Mouse (Mus musculus) spleen, adult 2 months (tissue): ENCODE measurements around the gene Ptger1. TPM values are rescaled to one million over a fixed set of nuclear protein-coding genes. Genes with fewer than 3 reads are reported as not detected.

ENCODE experiments used
- DNase-seq, 2 experiments: peaks; one replicate each; pipeline versions ENCODE4 v3.0.0 to v3.0.0-alpha.2; 2012 to 2021; ENCODE audit warnings: low spot score in 2 of 2, low read depth in 1 of 2
- H3K27ac ChIP-seq: fragments of 200-500 bp; 2 replicates; pipeline ENCODE4 v1.5.1; 2012; ENCODE audit warnings: low read length, inconsistent platforms; ENCODE audit not compliant: insufficient read depth
- H3K27me3 ChIP-seq: fragments of 200-500 bp; 2 replicates; pipeline ENCODE4 v1.6.1; 2012; ENCODE audit warnings: mild to moderate bottlenecking, moderate library complexity, low read length, inconsistent platforms; ENCODE audit not compliant: control insufficient read depth, insufficient read depth
- H3K36me3 ChIP-seq: fragments of 200-500 bp; 2 replicates; pipeline ENCODE4 v1.6.1; 2012; ENCODE audit warnings: mild to moderate bottlenecking, low read length, inconsistent platforms; ENCODE audit not compliant: control insufficient read depth, insufficient read depth
- H3K4me1 ChIP-seq: fragments of 200-500 bp; 2 replicates; pipeline ENCODE4 v1.6.1; 2011; ENCODE audit warnings: inconsistent platforms; ENCODE audit not compliant: control insufficient read depth, insufficient read depth, insufficient read length
- H3K4me3 ChIP-seq: fragments of 200-500 bp; 2 replicates; pipeline ENCODE4 v1.5.1; 2011; ENCODE audit warnings: mild to moderate bottlenecking, inconsistent platforms; ENCODE audit not compliant: insufficient read depth, insufficient read length; ENCODE audit errors: extremely low read depth
- CTCF ChIP-seq: fragments of 200-500 bp; IDR thresholded peaks from 2 replicates; pipeline ENCODE4 v1.5.1; 2011; ENCODE audit warnings: mild to moderate bottlenecking, inconsistent platforms; ENCODE audit not compliant: insufficient read depth, insufficient read length, insufficient replicate concordance; ENCODE audit errors: extremely low read depth
- POLR2A ChIP-seq: fragments of 200-500 bp; IDR thresholded peaks from 2 replicates; pipeline ENCODE4 v1.6.1; 2011; ENCODE audit warnings: low read depth, low read length, inconsistent platforms
- WGBS: fragments of 180-500 bp; shearing (Covaris S2); methylation state at CpG from one replicate; pipeline ENCODE4 v1.1.7; 2018; 5-methylcytosine and 5-hydroxymethylcytosine counted together
- polyA plus RNA-seq: library from polyadenylated mRNA; depleted of rRNA; stranded (reverse); fragments of >200 nt; gene quantifications from 2 replicates; pipeline ENCODE4 v1.2.3, GENCODE M21; 2012

The Ptger1 gene
- polyA plus RNA-seq, 1 experiment = 2.3 TPM

DNA sequence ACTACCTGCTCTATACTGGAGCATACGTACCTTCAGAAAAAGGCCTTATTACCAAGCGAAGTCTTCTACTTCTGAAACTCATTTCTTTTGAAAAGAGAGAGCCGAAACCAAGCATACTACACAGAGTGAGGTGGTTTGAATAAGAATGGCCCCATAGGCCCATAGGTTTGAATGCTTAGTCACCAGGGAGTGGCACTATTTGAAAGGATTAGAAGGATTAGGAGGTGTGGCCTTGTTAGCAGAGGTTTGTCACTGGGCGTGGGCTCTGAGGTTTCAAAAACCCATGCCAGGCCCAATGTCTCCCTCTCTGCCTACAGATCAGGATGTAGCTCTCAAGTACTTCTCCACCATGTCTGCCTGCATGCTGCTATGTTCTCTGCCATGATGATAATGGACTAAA is 18.4 kb upstream of the Ptger1 start:
- WGBS = 94% methylated on average over 4 of the region's 4 CpGs

DNA sequence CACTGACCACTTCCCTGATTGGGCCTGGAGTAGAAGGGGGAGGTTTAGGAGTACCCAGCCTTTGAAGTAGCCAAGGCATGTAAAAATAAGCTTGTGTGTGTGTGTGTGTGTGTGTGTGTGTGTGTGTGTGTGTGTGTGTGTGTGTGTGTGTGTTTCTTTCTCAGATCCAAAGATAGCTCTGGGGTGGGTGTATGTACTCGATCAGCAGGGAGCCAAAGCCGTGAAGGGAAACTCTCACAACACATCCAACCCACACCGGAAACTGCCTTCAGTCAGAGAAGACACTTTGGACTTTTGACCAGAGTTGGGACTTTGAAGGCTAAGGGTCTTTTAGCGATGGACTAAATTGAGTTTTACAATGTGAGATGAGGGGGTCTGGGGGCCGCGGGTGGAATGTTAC is 16.8 kb upstream of the Ptger1 start:
- WGBS = 95% methylated on average over 6 of the region's 6 CpGs
- Histone ChIP-seq H3K27me3 (no peaks in the 10 kb centered on the region; the same call in 1 of the 2 replicates), H3K27ac (no peak overlapping the region), H3K4me3 (no peak overlapping the region), H3K4me1 (peaks cover 9% of the 10 kb centered on the region), H3K36me3 (no peaks in the 10 kb centered on the region)
- TF ChIP-seq CTCF = no peak
- no peak for TF ChIP-seq POLR2A
- DNase-seq = no peak

More for the DNA sequence above, 18.4 kb upstream of the Ptger1 start:
- no peaks in the 10 kb centered on the region; the same call in 1 of the 2 replicates for H3K27me3 ChIP-seq
- H3K4me1 ChIP-seq = peaks cover under 1% of the 10 kb centered on the region; the same call in 1 of the 2 replicates
- TF ChIP-seq CTCF (no peak), POLR2A (no peak)
- no peak for DNase-seq
- no peak overlapping the region for H3K27ac ChIP-seq
- H3K4me3 ChIP-seq = no peak overlapping the region
- no peaks in the 10 kb centered on the region for H3K36me3 ChIP-seq

DNA sequence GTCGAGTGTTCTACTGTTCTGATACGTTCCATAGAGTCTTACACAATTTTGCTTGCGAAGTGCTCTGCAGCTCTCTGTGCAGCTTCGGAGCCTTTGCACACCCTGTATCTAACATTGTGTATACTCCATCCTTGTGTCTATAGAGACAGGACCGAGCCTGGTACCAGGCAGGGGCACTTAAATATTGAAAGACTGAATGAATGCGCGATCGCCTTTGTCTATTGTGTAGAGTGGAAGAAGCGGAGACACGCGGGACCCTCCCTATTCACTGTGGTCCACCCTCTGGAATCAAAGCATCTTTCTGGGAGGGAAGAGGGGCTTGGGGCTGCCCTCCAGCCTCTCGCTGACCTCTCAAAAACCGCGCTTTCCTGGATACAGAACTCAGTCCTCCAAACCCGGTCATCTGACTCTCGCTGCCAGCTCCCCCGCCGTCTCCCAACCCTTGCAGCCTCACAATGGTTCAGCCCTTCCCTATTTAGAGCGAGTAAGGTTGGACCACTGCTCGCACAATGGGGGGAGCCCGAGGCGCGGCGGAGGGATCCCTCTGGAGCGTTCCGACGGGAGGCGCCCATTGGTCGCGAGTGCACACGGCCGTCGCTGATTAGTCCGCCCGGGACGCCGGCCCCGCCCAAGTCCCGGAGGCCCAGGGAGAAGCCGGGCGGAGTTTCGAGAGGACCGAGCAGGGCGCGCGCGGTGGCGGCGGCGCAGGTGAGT is 14.3 kb upstream of the Ptger1 start, which contains the start of gene Gipc1:
TSS of gene Gipc1 (plus strand) at position 648 of the 714 bp plus-strand sequence.
- WGBS = 4% methylated on average over 48 of the region's 50 CpGs
- Histone ChIP-seq H3K36me3 (no peaks in the 10 kb centered on the region), H3K27me3 (no peaks in the 10 kb centered on the region; the same call in 1 of the 2 replicates), H3K4me3 (peak within 1 kb of the TSS; percentile 93), H3K27ac (peak within 1 kb of the TSS; percentile 66), H3K4me1 (peaks cover 15% of the 10 kb centered on the region)
- no peak for TF ChIP-seq CTCF
- TF ChIP-seq POLR2A = peak; percentile 55
- peak; percentile 92 to 94 for DNase-seq

DNA sequence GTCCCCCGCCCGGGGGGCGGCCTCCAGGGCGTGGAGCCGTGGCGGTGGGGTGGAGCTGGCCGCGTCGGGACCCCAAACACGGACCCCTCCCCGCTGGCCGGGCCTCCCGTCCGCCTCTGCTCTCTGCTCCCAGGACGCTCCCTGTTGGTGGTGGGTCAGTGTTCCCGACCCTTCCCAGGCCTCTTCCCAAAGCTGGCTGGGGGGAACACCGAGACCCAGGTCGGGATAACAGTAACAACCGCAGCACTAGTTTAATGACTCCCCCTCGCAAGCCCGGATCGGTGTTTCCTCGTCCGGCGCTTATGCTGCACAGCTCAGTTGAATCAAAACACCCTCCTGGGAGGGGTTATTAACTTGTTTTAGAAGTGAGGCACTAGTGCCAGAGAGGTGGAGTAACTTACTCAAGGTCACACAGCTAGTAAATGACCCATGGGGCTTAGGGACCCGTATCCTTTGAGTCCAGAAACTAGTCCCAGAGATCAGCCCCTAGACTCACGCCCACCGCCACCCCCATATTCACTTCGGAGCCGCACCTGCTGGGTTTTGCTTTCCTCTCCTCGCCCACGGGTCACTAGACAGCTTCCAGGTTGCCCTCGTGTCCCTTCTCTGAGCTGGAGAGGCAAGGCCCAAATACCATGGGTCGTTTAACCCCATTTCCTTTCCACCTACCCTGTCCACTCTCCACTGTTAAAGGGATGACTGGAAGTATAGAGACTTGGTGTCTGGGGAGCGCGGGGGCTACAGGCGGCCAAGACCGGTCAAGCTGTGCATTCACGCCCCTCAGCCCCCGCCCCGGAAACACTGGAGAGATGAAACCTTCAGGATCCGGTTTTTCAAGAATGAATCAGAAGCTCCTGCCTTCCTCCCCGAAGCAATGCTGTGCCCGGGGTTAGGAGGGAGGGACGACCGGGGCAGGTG is 13.5 kb upstream of the Ptger1 start:
- H3K27me3 ChIP-seq = no peaks in the 10 kb centered on the region; the same call in 1 of the 2 replicates
- DNase-seq = no peak
- H3K4me3 ChIP-seq = peak overlapping the region; percentile 93
- peaks cover 15% of the 10 kb centered on the region for H3K4me1 ChIP-seq
- WGBS = 1% methylated on average over 42 of the region's 46 CpGs
- H3K36me3 ChIP-seq = no peaks in the 10 kb centered on the region
- peak overlapping the region; percentile 66 for H3K27ac ChIP-seq
- no peak for TF ChIP-seq CTCF
- TF ChIP-seq POLR2A = no peak

DNA sequence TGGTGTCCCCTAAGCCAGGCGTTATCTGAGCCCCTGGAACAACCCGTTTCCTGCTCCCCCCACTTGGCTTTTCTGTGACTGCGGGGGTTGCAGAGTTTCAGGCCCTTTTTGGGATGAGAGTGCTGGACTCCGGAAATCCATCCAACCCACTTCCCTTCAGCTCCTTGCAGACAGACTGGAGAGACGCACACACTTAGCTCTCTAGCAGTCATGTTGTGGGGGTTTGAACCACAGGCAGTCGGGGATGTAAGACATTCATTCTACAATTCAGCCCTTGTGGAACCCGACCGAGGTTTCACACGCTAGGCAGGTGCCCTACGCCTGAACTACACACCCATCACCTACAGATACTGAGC is 12.8 kb upstream of the Ptger1 start:
- WGBS = 30% methylated on average over 10 of the region's 10 CpGs
- Histone ChIP-seq H3K27me3 (no peaks in the 10 kb centered on the region; the same call in 1 of the 2 replicates), H3K27ac (no peak overlapping the region), H3K4me3 (peak overlapping the region; percentile 6), H3K4me1 (peaks cover 15% of the 10 kb centered on the region), H3K36me3 (no peaks in the 10 kb centered on the region)
- no peak for TF ChIP-seq CTCF
- TF ChIP-seq POLR2A = no peak
- no peak for DNase-seq

DNA sequence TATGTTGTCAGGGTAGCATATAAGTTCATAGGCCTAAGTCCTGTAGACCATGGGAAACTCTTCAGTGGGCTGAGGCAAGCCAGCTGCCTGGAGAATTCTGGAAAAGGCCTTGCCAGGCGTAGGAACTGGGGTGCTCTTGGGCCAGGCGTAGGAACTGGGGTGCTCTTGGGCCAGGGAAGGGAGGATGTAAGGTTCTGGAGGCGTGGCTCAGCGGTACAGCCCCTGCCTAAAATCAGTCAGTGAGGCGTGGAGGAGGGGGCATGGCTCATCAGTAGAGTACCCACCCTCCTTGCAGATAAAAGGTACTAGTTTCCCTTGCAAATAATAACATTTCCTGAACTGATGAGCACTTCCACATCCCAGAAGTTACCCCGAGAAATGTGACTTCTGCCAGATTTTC is 11.8 kb upstream of the Ptger1 start:
- H3K4me3 ChIP-seq = no peak overlapping the region
- H3K27ac ChIP-seq = no peak overlapping the region
- TF ChIP-seq CTCF (no peak), POLR2A (no peak)
- no peak for DNase-seq
- peaks cover 15% of the 10 kb centered on the region for H3K4me1 ChIP-seq
- no peaks in the 10 kb centered on the region for H3K36me3 ChIP-seq
- WGBS = 91% methylated on average over 6 of the region's 6 CpGs
- H3K27me3 ChIP-seq = no peaks in the 10 kb centered on the region; the same call in 1 of the 2 replicates
